Mouse (Mus musculus) C2C12 (cell line): ENCODE data around the gene Sult2a7.

Source experiments
- CEBPB ChIP-seq: IDR thresholded peaks from one replicate; pipeline ENCODE4 v1.6.1; 2011; ENCODE audit warnings: low read depth, mild to moderate bottlenecking, control low read depth, moderate library complexity
- CTCF ChIP-seq: IDR thresholded peaks from one replicate; pipeline ENCODE4 v1.5.1; 2011; ENCODE audit not compliant: control insufficient read depth, insufficient read depth, insufficient read length
- MAX ChIP-seq: IDR thresholded peaks from one replicate; pipeline ENCODE4 v1.6.1; 2011; ENCODE audit warnings: mild to moderate bottlenecking, control low read depth
- MYOD1 ChIP-seq: IDR thresholded peaks from one replicate; pipeline ENCODE4 v1.6.1; 2011; ENCODE audit warnings: low read depth; ENCODE audit not compliant: control insufficient read depth, insufficient read length
- USF1 ChIP-seq: IDR thresholded peaks from one replicate; pipeline ENCODE4 v1.6.1; 2011; ENCODE audit warnings: low read depth, mild to moderate bottlenecking, control low read depth, moderate library complexity

GRCm38 (mm10) chr7:14494130-14494529, at the start of gene Sult2a7:
- TF ChIP-seq CTCF, result no peak
- TF ChIP-seq USF1, result no peak
- no peak for TF ChIP-seq MAX
- no peak for TF ChIP-seq MYOD1
- no peak for TF ChIP-seq CEBPB
